21 mouse cellular contexts compared by ENCODE assay signal in genomic region chr17:43752811-43753210, GRCm38 (mm10). TPM values are rescaled to one million over a fixed set of nuclear protein-coding genes. Genes with fewer than 3 reads are reported as not detected.
A peak's percentile ranks its signal among the peaks of the same experiment; 100 is the strongest.
DNase-seq lines count a peak whose midpoint lies in the region; ATAC-seq and TF ChIP-seq lines count a peak whose summit lies in the region.
"Had no signal": no experiment of that assay in that cellular context is flagged by ENCODE, and none has a peak within 500 bp of the region (broad histone marks: within the 10 kb centered on the region; RNA-seq: fewer than 3 reads in every experiment).

No protein-coding gene starts in this region.

- H3K27ac ChIP-seq in embryonic facial prominence, embryonic 14.5 days (replicated peaks; ENCODE audit: low read depth, low read length) = no peak overlapping the region
- no peak overlapping the region for H3K27ac ChIP-seq in embryonic facial prominence, embryonic 10.5 days (replicated peaks)
- no peak overlapping the region for H3K27ac ChIP-seq in hindbrain, postnatal 0 days
- no peak overlapping the region for H3K27ac ChIP-seq in hindbrain, embryonic 12.5 days
- H3K27ac ChIP-seq in midbrain, postnatal 0 days (ENCODE audit: low read depth, low read length) = no peak overlapping the region
- no peak overlapping the region for H3K27ac ChIP-seq in midbrain, embryonic 14.5 days (replicated peaks; ENCODE audit: low read depth, low read length)
- H3K27ac ChIP-seq: hindbrain, embryonic 10.5 days; hindbrain, embryonic 15.5 days had no signal

- H3K4me1 ChIP-seq in embryonic facial prominence, embryonic 14.5 days (ENCODE audit: control insufficient read depth, insufficient read depth, low read length) = 0 out of 2 replicates have a peak, but pooled peaks cover 4% of the 10 kb centered on the region
- no peaks in the 10 kb centered on the region for H3K4me1 ChIP-seq in embryonic facial prominence, embryonic 10.5 days
- H3K4me1 ChIP-seq in hindbrain, postnatal 0 days (ENCODE audit: insufficient read depth, low read length) = no peaks in the 10 kb centered on the region
- no peaks in the 10 kb centered on the region for H3K4me1 ChIP-seq in hindbrain, embryonic 12.5 days
- H3K4me1 ChIP-seq in midbrain, postnatal 0 days (ENCODE audit: insufficient read depth, low read length) = no peaks in the 10 kb centered on the region
- H3K4me1 ChIP-seq in midbrain, embryonic 14.5 days (ENCODE audit: control insufficient read depth, insufficient read depth, low read length) = no peaks in the 10 kb centered on the region
- H3K4me1 ChIP-seq: hindbrain, embryonic 10.5 days; hindbrain, embryonic 15.5 days had no signal

- WGBS in embryonic facial prominence, embryonic 14.5 days = 35% methylated on average over 1 of the region's 1 CpGs
- 86% methylated on average over 1 of the region's 1 CpGs for WGBS in embryonic facial prominence, embryonic 10.5 days
- WGBS in hindbrain, postnatal 0 days = 43% methylated on average over 1 of the region's 1 CpGs
- 71% methylated on average over 1 of the region's 1 CpGs for WGBS in hindbrain, embryonic 12.5 days
- 67% methylated on average over 1 of the region's 1 CpGs for WGBS in midbrain, postnatal 0 days
- WGBS in midbrain, embryonic 14.5 days = 65% methylated on average over 1 of the region's 1 CpGs

- DNase-seq in embryonic facial prominence, embryonic 14.5 days (ENCODE audit: low spot score) = peak; percentile 70
- no peak for DNase-seq in embryonic facial prominence, embryonic 10.5 days (ENCODE audit: low spot score)
- DNase-seq in hindbrain, postnatal 0 days (ENCODE audit: low spot score) = peak; percentile 14
- DNase-seq in midbrain, postnatal 0 days (ENCODE audit: low spot score) = peak; percentile 18
- DNase-seq in midbrain, embryonic 14.5 days = no peak
- no peak for DNase-seq in left cerebral cortex, postnatal 14 days (ENCODE audit: low spot score in 2 of 2)
- DNase-seq: adrenal gland, postnatal 10 days; B cell, adult 2 months; cerebellum, adult 2 months; cerebellum, postnatal 10 days; forebrain, postnatal 0 days; gastrocnemius, postnatal 25 days; heart, postnatal 14 days had no signal

- H3K4me3 ChIP-seq in embryonic facial prominence, embryonic 14.5 days (ENCODE audit: low read depth, low read length) = no peak overlapping the region
- no peak overlapping the region for H3K4me3 ChIP-seq in embryonic facial prominence, embryonic 10.5 days
- H3K4me3 ChIP-seq in hindbrain, postnatal 0 days (ENCODE audit: low read length) = no peak overlapping the region
- no peak overlapping the region for H3K4me3 ChIP-seq in hindbrain, embryonic 12.5 days
- H3K4me3 ChIP-seq in midbrain, postnatal 0 days (ENCODE audit: low read depth, low read length) = no peak overlapping the region
- H3K4me3 ChIP-seq in midbrain, embryonic 14.5 days (replicated peaks; ENCODE audit: low read depth, low read length) = no peak overlapping the region
- H3K4me3 ChIP-seq: hindbrain, embryonic 10.5 days; hindbrain, embryonic 15.5 days had no signal

- no peaks in the 10 kb centered on the region for H3K9me3 ChIP-seq in embryonic facial prominence, embryonic 14.5 days (ENCODE audit: control insufficient read depth, low read length)
- H3K9me3 ChIP-seq in embryonic facial prominence, embryonic 10.5 days = no peaks in the 10 kb centered on the region
- H3K9me3 ChIP-seq in hindbrain, postnatal 0 days (ENCODE audit: low read length) = no peaks in the 10 kb centered on the region
- H3K9me3 ChIP-seq in hindbrain, embryonic 12.5 days (replicated peaks) = no peaks in the 10 kb centered on the region
- no peaks in the 10 kb centered on the region for H3K9me3 ChIP-seq in midbrain, postnatal 0 days (ENCODE audit: low read length)
- H3K9me3 ChIP-seq in midbrain, embryonic 14.5 days (ENCODE audit: control insufficient read depth, low read length) = no peaks in the 10 kb centered on the region
- H3K9me3 ChIP-seq: hindbrain, embryonic 10.5 days; hindbrain, embryonic 15.5 days had no signal

- no peak for TF ChIP-seq CTCF in hindbrain, postnatal 0 days (IDR thresholded peaks at IDR 0.05; ENCODE audit: low read depth)
- no peak for TF ChIP-seq CTCF in midbrain, postnatal 0 days (IDR thresholded peaks at IDR 0.05)

- ATAC-seq in embryonic facial prominence, embryonic 14.5 days (ENCODE audit: low read depth) = no peak
- ATAC-seq in hindbrain, postnatal 0 days = no peak
- no peak for ATAC-seq in hindbrain, embryonic 12.5 days (ENCODE audit: low FRiP score)
- no peak for ATAC-seq in midbrain, postnatal 0 days (ENCODE audit: low FRiP score)
- no peak for ATAC-seq in midbrain, embryonic 14.5 days (ENCODE audit: low FRiP score, low TSS enrichment)
- ATAC-seq: CD4-positive, CD25-positive, alpha-beta regulatory T cell, adult 4 months; forebrain, postnatal 0 days; inflammation-experienced regulatory T-cells, adult 6 months; intestine, postnatal 0 days had no signal

- intact Hi-C loops in left cerebral cortex, postnatal 14 days (cut with DNase I) = no loop called here

- no peaks in the 10 kb centered on the region for H3K27me3 ChIP-seq in embryonic facial prominence, embryonic 14.5 days (replicated peaks; ENCODE audit: control insufficient read depth, insufficient read depth, low read length)
- H3K27me3 ChIP-seq in embryonic facial prominence, embryonic 10.5 days (replicated peaks; ENCODE audit: low read depth, poor library complexity, severe bottlenecking) = no peaks in the 10 kb centered on the region
- H3K27me3 ChIP-seq in hindbrain, postnatal 0 days (ENCODE audit: insufficient read depth, low read length) = no peaks in the 10 kb centered on the region
- no peaks in the 10 kb centered on the region for H3K27me3 ChIP-seq in hindbrain, embryonic 12.5 days
- no peaks in the 10 kb centered on the region for H3K27me3 ChIP-seq in midbrain, postnatal 0 days (ENCODE audit: insufficient read depth, low read length)
- H3K27me3 ChIP-seq in midbrain, embryonic 14.5 days (ENCODE audit: control insufficient read depth, insufficient read depth, low read length) = no peaks in the 10 kb centered on the region
- H3K27me3 ChIP-seq: hindbrain, embryonic 15.5 days had no signal

- H3K9ac ChIP-seq in embryonic facial prominence, embryonic 14.5 days (ENCODE audit: low read depth, low read length) = no peak overlapping the region
- no peak overlapping the region for H3K9ac ChIP-seq in hindbrain, postnatal 0 days (replicated peaks; ENCODE audit: low read length)
- no peak overlapping the region for H3K9ac ChIP-seq in hindbrain, embryonic 12.5 days
- no peak overlapping the region for H3K9ac ChIP-seq in midbrain, postnatal 0 days (replicated peaks; ENCODE audit: low read length, poor library complexity, severe bottlenecking)
- no peak overlapping the region for H3K9ac ChIP-seq in midbrain, embryonic 14.5 days (replicated peaks; ENCODE audit: low read length)
- H3K9ac ChIP-seq: forebrain, postnatal 0 days; hindbrain, embryonic 15.5 days had no signal

- 0 out of 2 replicates have a peak, but pooled peaks cover 3% of the 10 kb centered on the region for H3K36me3 ChIP-seq in embryonic facial prominence, embryonic 14.5 days (ENCODE audit: control insufficient read depth, insufficient read depth, low read length)
- peaks cover 9% of the 10 kb centered on the region for H3K36me3 ChIP-seq in embryonic facial prominence, embryonic 10.5 days (replicated peaks)
- H3K36me3 ChIP-seq in hindbrain, postnatal 0 days (ENCODE audit: insufficient read depth, low read length) = no peaks in the 10 kb centered on the region
- no peaks in the 10 kb centered on the region for H3K36me3 ChIP-seq in hindbrain, embryonic 12.5 days
- H3K36me3 ChIP-seq in midbrain, postnatal 0 days (ENCODE audit: insufficient read depth, low read length) = no peaks in the 10 kb centered on the region
- no peaks in the 10 kb centered on the region for H3K36me3 ChIP-seq in midbrain, embryonic 14.5 days (ENCODE audit: control insufficient read depth, insufficient read depth, low read length)
- H3K36me3 ChIP-seq: G1E; hindbrain, embryonic 15.5 days had no signal

- no peak overlapping the region for H3K4me2 ChIP-seq in embryonic facial prominence, embryonic 14.5 days (ENCODE audit: low read depth, low read length)
- H3K4me2 ChIP-seq in hindbrain, postnatal 0 days (ENCODE audit: low read depth, low read length) = no peak overlapping the region
- H3K4me2 ChIP-seq in hindbrain, embryonic 12.5 days (replicated peaks) = no peak overlapping the region
- no peak overlapping the region for H3K4me2 ChIP-seq in midbrain, postnatal 0 days (ENCODE audit: low read depth, low read length, poor library complexity, severe bottlenecking)
- no peak overlapping the region for H3K4me2 ChIP-seq in midbrain, embryonic 14.5 days (ENCODE audit: low read length)
- H3K4me2 ChIP-seq: hindbrain, embryonic 15.5 days had no signal

RNA-seq across cellular contexts. Expression of gene Rcan2, which starts 48.3 kb away (rescaled TPM):
- 6.3 and 8.4 TPM in 2 replicates for polyA plus RNA-seq in embryonic facial prominence, embryonic 14.5 days (2014; fragmentation: Nextera tagmentation; extraction: Ambion mirVana)
- 3.2 and 5.6 TPM in 2 replicates for polyA plus RNA-seq in embryonic facial prominence, embryonic 10.5 days (2016; fragmentation: Nextera tagmentation; extraction: Ambion mirVana)
- 124 and 132 TPM in 2 replicates for total RNA-seq in hindbrain, postnatal 0 days (2014; rRNA removed)
- 86.4 and 102 TPM in 2 replicates for polyA plus RNA-seq in hindbrain, postnatal 0 days (2015; fragmentation: Nextera tagmentation; extraction: Ambion mirVana)
- 51.9 and 65.0 TPM in 2 replicates for polyA plus RNA-seq in hindbrain, embryonic 12.5 days (2016; fragmentation: Nextera tagmentation; extraction: Ambion mirVana)
- total RNA-seq in midbrain, postnatal 0 days (2014; rRNA removed) = 136 and 142 TPM in 2 replicates
- polyA plus RNA-seq in midbrain, postnatal 0 days (2015; fragmentation: Nextera tagmentation; extraction: Ambion mirVana) = 82.2 and 96.7 TPM in 2 replicates
- polyA plus RNA-seq in midbrain, embryonic 14.5 days (2014; fragmentation: Nextera tagmentation; extraction: Ambion mirVana) = 68.5 and 79.4 TPM in 2 replicates
- total RNA-seq in left cerebral cortex, postnatal 14 days (2021) = 100 to 1,000 TPM; 112 to 122 TPM
- total RNA-seq: granulocyte monocyte progenitor cell, adult 5-6 weeks had no signal
- polyA plus RNA-seq: CD4-positive, CD25-positive, alpha-beta regulatory T cell, adult 4 months; G1E; inflammation-experienced regulatory T-cells, adult 6 months had no signal

Comparison
In these comparisons a context has a peak if more than half of its experiments do, and no peak if none do; other contexts are left out.
1. DNase-seq: peak in embryonic facial prominence, embryonic 14.5 days (single experiment), hindbrain, postnatal 0 days (single experiment) and midbrain, postnatal 0 days (single experiment); none in embryonic facial prominence, embryonic 10.5 days (single experiment), midbrain, embryonic 14.5 days (single experiment) and left cerebral cortex, postnatal 14 days (0 of 2).